Mouse (Mus musculus): ENCODE measurements around the gene Sema4c.
A peak's percentile ranks its signal among the peaks of the same experiment; 100 is the strongest.
"Not testable (repeated sequence)": the region's sequence is repeated elsewhere in the genome, so short reads cannot be mapped to it uniquely, and the experiment has no call there.

Sema4c gene

DNA sequence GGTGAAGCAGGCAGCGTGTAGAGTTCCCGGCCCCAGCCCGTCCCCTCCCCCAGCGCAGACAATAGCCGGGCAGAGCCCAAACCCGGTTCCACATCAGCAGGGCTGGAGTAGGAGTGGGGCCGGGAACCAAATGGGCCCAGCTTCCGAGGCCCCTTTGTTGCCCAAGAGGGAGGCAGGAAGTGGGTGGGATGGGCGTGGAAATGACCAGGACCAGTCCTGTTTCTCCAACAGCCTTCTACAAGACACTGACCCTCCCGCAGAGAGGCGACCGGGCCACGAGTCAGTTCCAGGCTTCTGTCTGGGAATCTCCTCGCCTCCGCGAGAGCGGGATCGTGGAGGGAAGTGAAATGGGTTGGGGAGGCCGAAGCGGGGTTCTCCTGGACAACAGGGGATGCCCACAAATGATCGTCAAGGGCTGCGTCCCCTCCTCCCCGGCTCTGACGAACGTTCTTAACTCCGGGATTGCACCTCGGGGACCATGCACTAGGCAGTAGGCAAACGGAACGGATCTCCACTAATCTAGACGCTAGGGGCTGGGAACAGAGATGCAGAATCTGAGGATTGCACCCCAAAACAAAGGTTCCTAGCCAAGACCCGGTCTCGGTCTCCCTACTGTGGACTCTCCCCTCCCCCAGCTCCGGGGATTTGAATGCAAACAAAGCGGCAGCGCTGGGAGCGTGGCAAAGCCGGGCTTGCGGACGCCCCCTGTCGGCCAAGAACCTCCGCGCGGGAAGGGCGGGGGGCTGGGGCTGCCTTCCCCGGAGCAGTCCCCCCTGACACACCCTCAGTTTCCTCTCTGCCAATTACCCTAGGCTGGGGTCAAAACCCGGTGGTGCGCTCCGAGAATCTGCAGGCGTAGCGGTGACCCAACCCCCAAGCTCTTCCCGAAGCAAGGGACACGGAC is 1.3 kb downstream of the Sema4c start:
- peak; percentile 81 for DNase-seq (ENCODE audit: low read depth, low spot score)

DNA sequence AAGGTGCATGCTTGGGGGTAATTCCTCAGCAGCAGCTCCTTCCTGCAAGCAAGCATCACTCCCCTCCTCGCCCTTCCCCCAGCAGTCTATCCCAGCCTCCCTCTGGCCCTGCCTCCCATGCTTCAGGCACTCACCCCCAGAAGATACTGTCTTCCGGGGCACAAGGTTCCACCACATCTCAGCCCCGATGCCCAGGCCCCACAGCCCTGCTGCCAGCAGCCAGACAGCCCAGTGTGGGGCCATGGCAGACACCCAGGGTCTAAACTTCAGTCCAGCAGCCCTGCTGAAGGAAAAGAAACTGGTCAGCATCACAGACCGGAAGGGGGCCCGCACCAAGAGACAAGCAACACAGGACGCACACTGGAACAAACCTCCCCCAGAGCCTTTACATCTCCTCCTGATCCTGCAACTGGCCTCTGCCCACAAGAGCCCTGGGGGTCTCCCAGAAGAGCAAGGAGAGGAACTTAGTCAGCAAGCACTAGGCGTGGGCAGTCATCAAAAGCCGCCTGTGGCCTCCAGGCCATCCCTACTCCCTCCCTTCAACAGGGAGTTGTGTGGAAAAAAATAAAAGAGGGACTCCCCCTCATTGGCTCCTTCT is 2.3 kb downstream of the Sema4c start:
- peak; percentile 37 for DNase-seq (ENCODE audit: low read depth, low spot score)

DNA sequence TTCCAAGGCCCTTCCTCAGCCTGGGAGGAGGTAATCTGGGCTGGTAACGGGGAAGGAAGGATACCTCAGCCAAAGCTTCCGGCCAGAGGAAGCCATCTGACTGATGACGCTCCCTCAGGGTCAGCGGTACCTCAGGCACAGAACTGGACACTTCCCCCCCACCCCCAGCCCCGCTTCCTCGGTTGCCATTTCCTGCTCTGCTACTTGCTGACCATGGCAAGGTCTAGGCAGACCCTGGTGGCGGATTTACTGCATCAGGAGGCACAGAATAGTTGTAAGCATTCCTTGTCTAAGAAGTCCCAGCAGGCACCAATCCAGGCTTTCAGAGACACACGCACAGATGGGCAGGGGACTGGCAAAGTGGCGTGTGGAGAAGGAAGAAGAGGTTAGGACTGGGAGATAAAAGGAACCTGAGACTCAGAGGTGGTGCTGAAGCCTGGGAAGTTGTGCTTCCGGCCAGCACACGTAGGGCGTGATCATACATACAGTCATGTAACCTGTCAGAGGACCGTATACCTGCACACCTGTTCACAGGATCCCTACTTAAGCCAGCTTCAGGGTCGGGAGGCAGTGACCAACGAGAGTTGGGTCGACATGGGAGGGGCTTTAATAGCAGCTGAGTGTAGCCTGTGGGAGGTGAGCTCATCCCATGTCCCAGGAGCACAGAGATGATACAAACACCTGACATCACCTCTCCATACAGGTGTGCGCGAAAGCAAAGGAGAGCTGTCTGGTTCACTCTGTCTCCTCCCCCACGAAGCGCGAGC is 3.3 kb downstream of the Sema4c start:
- no peak for DNase-seq (ENCODE audit: low read depth, low spot score)

DNA sequence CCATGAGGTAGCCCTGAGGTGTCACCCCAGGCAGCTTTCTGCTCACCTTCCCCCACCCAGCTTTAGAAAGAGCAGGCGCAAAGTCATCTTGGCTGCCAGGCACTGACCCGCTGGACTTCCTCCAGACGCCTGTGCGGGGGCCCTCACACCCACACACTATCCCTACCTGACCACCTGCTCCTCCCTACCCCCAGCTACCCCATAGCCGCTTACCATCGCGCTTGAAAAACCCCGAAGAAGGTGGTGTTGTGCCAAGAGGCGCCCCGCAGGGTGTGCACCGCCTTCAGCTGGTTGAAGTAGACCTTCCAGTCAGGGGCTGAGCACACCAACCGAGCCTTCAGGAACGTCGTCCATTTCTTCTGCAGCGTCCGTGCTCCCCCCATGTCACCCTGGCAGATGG is 5.6 kb downstream of the Sema4c start:
- DNase-seq (ENCODE audit: low read depth, low spot score) = no peak

DNA sequence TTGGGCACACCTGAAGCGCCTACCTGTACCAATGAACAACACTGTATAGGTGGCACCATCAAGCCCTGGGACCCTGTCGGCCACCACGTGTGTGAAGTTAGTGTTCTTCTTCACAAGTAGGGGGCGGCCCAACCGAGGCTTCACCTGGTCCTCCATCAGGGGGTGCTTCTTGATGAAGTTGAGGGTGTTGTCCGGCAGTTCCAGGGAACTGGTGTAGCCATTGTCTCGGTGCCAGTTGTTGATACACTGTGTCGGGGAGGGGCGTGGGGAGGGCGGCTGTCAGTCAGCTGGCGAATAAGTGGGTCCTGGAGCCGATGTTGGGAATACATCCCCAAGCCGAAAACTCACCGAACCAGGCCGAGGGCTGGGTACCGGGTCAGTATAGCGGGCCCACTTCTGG is 6.2 kb downstream of the Sema4c start:
- no peak for DNase-seq (ENCODE audit: low read depth, low spot score)

DNA sequence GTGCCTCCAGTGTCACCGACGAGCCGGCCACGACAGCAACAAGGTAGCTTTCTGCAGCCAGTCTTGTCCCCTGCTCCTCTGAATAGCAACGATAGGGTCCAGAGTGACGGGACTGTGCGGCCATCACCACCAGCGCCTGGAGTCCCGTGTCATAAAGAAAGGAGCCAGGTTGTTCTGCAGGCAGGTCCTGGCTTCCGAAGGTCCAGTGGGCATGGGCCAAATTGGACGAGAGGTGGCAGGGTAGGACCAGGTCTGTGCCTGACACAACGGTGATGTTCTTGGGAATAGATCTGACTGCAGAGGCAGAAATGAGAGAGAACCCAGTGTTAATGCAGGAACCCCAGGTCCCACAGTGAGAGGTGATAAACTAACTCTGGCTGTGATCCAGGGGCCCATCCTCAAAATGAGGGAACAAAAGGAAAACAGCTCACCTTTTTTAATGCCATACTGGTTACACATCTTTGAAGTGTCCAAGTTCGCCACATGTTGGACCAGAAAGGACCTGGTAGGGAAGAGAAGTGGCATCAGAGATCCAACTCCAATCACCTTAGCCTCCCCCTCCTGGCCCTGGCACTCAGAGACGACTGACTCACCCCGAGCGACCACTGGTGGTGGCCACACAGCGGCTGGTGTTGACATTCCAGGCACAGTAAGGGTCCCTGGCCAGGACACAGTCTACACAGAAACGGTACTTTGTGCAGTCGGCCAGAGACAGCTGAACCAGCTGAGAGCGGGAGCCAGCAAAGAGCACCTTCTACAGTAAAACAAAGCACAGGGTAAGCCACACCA is 7.9 kb downstream of the Sema4c start:
- DNase-seq (ENCODE audit: low read depth, low spot score) = no peak

DNA sequence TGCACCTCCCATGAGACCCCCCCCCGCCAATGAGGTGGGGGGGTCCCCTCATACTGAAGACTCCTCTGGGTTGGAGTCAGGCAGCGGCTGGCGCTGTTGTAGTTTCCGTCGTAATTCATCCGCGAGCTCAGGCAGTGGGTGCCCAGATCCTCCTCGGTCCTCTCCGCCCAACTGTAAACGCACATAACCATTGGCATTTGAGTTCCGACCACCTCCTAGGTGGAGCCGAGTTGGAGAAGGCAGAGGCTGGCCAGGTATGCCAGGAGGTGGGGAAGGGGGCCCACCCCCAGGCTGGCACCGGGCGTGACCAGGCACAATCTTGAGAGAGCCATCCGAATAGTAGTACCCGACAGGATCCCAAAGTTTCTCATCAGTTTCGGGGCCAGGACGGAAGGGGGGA is 8.7 kb downstream of the Sema4c start:
- no peak for DNase-seq (ENCODE audit: low read depth, low spot score)

DNA sequence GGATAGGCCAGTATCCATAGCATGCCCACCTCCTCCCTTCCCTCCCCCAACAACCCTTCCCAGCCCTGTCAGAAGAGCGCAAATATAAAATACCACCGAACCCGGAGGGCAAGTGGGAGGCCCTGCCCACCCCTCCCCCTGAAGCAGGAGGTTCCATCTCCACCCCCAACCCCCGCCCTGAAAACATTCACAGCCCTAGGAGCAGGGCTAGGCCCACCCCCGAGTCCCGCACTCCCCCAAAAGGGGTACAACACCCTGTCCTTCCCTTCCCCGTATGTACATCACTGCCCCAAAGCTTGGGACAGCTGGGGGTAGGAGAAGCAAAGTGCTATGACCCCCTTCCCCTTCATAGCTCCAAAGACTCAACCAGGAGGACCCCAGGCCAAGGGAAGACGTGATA is 9.4 kb downstream of the Sema4c start:
- DNase-seq (ENCODE audit: low read depth, low spot score) = no peak

DNA sequence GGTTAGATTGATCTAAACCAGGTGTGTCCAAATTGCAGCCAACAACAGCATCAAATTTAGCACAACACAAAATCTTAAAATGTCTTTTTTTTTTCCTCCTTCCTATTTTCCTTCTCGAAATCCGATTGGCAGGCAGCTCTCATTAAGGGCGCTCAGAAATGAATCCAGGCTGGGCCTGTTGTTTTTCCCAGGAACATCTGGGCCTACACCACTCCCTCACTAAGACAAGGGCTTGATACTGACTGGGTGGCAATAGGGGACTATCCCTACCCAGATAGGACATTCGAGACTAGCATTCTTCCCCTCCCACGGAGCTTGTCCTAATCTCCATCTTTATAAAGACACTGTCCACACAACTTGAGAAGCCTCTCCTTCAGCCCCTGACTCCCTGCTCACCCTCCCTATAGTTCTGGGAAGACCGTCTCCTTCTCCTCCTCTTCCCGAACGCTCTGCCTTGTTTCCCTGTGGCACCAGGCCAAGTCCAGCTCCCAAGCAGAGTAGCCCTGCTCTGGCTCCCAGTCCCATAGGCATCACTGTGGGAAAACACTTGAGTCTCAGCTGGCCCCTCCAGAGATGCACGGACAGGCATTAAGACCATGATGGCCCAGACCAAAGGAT is 10.1 kb downstream of the Sema4c start:
- no peak for DNase-seq (ENCODE audit: low read depth, low spot score)

DNA sequence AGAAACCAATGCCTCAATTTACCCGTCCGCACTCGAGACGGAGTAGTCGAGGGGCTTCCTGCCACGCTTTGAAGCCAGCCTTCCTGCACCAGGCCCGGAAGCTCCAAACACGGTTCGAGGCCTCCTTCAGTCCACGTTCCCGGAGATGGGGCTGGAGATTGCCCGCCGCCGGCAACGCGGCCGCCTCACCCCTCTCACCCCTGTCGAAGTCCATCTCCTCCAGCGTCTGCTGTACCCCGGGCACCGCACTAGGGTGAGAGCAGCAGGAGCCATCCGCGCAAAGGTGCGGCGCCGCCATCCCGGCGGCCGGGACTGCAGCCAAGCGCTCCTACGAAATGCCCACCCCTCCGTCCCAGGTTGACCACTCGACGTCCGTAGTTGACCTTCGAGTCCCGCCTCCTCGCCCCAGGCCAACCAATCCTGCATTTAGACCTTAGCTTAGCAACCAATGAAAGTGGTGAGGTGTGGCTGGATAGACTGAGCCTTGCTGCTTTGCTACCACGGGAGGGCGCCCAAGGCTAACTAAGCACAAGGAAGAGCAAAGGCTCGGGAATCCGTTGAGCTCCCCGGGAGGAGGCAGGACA is 11.2 kb downstream of the Sema4c start, which contains the start of gene Ankrd39:
Gene Ankrd39, minus strand, starts transcription at position 558 of the 584 bp plus-strand sequence.
- peak; percentile 95 for DNase-seq (ENCODE audit: low read depth, low spot score)

DNA sequence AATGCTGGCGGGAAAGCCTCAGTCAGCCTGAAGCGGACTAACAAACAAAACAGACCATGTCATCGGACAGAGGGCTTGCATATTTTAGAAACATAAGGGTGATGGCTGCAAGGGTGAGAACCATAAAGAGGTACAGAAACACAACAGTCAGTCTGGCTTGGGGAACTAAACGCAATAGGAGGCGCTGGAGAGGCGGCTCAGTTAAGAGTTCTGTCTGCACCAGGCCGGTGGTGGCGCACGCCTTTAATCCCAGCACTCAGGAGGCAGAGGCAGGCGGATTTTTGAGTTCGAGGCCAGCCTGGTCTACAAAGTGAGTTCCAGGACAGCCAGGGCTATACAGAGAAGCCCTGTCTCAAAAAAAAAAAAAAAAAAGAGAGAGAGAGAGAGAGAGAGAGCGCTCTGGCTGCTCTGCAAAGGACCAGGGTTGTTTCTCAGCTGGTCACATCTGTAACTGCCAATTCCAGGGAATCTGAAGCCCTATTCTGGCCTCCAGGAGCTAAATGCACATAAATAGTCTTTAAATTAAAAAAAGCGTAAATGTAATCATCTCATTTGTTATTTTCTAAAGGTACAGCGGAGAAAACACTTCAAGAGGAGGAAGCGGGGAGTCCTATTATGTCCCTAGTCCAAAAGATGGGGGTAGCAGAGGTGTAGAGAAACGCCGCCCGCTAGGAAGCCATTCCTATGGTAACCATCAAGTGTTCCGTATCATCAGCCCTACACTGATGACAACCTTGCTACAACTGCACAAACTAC is 12.1 kb downstream of the Sema4c start:
- peak; percentile 38 for DNase-seq (ENCODE audit: low read depth, low spot score)

DNA sequence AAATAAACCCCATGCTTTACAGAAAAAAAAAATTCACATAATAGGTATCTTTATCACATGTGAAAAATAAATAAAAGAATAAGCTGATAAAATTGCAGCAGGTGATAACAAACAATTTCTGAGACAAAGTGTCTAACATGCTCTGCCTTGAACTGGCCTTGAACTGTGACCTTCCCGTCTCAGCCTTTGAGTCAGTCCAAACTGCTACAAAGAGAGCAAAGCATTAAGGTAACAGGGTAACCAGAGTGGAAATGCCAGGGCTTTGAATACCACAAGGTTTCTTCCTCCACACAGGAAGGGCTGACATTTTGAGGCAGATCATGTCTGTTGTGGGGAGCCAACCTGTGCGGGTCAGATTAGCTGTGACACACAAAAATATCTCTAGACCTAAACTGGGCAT is 12.8 kb downstream of the Sema4c start:
- DNase-seq (ENCODE audit: low read depth, low spot score) = peak; percentile 26

DNA sequence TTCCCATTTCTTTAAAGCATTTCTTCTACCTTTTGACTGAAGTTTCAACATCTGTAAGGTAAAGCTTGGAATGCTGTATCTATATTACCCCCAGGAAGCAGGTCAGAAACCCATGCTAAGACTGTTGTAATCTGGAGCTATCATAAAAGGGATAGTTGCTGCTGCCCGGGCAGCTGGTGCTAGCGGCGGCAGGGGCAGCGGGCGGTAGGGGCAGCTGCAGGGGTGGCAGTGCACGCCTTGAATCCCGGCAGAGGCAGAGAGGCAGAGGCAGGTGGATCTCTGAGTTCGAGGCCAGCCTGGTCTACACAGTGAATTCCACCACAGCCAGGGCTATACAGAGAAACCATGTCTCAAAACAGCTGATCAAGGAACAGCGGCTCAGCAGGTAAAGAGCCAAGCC is 15.2 kb downstream of the Sema4c start:
- DNase-seq (ENCODE audit: low read depth, low spot score) = no peak

DNA sequence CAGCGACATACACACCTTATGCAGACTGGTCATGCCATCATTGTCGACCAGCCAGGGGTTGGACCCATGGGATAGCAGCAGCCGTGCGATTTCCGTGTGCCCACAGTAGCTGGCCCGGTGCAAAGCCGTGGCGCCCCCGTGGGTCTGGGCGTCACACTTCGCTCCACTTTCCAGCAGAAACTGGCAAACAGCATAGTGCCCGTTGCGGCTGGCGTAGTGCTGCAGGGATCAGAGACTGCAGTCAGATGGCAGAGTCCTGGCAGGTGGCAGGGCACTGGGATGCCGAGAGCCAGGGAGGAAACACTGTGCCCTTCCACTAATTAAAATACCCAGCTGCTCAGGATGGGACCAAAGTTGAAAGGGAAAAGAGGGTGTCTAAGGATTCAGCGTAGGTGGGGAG is 16.3 kb downstream of the Sema4c start:
- no peak for DNase-seq (ENCODE audit: low read depth, low spot score)

DNA sequence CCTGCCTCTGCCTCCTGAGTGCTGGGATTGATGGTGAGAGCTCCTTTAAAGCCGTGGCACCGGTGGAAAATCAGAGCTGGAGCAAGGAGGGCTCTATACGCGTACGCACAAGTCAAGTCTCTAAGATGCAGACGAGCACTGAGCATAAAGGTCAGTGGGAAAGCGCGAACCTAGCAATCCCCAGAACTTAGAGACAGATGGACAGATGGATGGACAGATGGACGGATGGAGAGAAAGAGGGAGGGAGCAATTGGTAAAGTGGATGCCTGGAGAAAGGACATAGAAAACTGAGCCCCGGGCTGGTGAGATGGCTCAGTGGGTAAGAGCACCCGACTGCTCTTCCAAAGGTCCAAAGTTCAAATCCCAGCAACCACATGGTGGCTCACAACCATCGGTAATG is 17.3 kb downstream of the Sema4c start:
- DNase-seq (ENCODE audit: low read depth, low spot score) = no peak

DNA sequence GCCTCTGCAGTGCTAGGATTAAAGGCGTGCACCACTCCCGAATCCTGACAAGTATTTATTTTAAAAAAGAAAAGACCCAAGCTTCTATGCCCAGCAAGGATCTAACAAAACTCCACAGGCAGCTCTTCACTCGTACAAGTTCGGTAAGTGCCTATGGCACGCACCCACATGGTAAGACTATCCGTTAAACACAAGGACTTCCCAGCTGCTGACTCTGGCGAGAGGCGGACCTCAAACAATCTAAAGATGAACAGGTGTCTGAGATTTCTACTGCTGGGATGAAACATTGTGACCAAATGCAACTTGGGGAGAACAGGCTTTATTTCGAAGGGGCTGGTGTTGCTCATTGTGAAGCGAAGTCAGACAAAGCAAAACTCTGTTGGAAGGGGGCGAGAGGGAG is 18.0 kb downstream of the Sema4c start:
- DNase-seq (ENCODE audit: low read depth, low spot score) = no peak

DNA sequence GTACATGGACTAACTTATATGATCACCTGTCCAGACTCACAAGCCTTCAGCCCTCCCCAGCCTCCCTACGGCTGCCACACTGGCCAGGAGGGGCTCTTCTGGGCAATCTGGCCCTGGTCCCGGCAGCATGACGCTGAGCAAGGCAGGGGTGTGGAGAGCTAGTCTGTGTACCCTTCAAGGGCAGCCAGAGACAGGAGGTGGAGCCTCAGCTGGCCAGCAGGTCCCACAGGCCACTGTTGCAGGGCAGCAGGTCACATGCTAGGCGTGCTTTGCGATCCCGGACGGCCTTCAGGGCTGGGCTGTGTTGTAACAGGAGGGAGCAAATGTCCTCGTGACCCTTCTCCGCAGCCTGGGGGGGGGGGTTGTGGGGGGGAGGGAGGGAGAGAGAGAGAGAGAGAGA is 19.0 kb downstream of the Sema4c start, which contains the start of gene Gm42417:
Gene Gm42417, minus strand, starts transcription at position 244 of the 400 bp plus-strand sequence.
- no peak for DNase-seq (ENCODE audit: low read depth, low spot score)

DNA sequence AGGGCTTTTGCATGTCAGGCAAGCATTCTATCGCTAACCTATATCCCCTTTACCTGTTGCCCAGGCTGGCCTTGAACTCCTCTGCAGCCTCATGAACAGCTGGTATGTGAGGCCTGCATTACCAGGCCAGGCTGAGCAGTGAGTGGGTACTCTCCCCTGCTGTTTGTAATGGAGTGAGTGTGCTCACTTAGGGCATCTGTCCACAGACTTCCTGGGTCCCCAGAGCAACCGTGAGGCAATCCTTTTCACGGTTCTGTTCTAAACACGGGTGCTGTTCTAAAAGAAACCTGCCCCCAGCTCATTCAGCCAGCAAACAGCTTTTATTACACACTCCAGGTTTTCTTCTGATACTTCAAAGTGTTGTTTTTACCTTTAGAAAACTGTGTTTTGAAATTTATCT is 19.4 kb downstream of the Sema4c start:
- DNase-seq (ENCODE audit: low read depth, low spot score) = no peak

DNA sequence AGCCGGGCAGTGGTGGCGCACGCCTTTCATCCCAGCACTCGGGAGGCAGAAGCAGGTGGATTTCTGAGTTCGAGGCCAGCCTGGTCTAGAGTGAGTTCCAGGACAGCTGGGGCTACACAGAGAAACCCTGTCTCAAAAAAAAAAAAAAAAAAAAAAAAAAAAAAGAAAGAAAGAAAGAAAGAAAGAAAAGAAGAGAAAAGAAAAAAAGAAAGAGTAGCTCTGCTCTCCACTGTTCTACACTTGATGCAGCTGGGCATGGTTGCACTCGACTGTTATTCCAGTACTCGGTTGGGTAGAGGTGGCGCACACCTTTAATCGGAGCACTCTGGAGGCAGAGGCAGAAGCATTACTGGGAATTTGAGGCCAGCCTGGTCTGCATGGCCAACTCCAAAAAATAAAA is 21.4 kb downstream of the Sema4c start, which contains the start of gene Ankrd23:
Gene Ankrd23, minus strand, starts transcription at position 101 of the 400 bp plus-strand sequence.
- not testable (repeated sequence) for DNase-seq (ENCODE audit: low read depth, low spot score)

DNA sequence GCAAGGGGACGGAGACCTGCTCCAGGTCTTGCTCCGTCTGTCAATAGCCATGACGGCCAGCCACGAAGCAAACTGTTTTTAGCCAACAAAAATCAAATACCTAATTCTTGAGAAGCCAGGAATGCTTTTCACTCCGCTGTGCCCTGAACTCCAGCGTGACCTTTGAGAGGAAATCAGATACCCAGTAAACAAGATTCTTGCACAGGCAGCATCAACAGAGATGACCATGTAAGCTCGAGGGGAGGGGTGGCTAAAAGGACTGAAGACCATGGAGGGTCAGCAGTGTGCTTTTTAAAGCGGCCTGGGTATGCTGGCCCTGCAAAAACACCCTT is 21.8 kb downstream of the Sema4c start:
- DNase-seq (ENCODE audit: low read depth, low spot score) = no peak
